Mouse (Mus musculus) heart, embryonic 10.5 days (tissue): ENCODE measurements at regions not wholly inside any gene's neighbourhood (a gene's known extent, or its start where the extent isn't known, plus 50 kb on each side); places are given as distances from the start of the nearest gene placed in this dataset.

Experiments used
- DNase-seq: peaks from one replicate; pipeline ENCODE4 v3.0.0-alpha.2; 2017; ENCODE audit warnings: low spot score
- H3K27ac ChIP-seq: fragments of 300-500 bp; sonication (generic); 2 replicates; pipeline ENCODE4 v1.5.1; 2016; ENCODE audit warnings: mild to moderate bottlenecking
- H3K27me3 ChIP-seq: fragments of 300-500 bp; sonication (generic); 2 replicates; pipeline ENCODE4 v1.6.1; 2016; ENCODE audit warnings: mild to moderate bottlenecking; ENCODE audit not compliant: poor library complexity, insufficient read depth, severe bottlenecking
- H3K36me3 ChIP-seq: fragments of 300-500 bp; sonication (generic); 2 replicates; pipeline ENCODE4 v1.6.1; 2016; ENCODE audit warnings: mild to moderate bottlenecking, moderate library complexity
- H3K4me1 ChIP-seq: fragments of 300-500 bp; sonication (generic); 2 replicates; pipeline ENCODE4 v1.6.1; 2016; ENCODE audit warnings: mild to moderate bottlenecking
- H3K4me3 ChIP-seq: fragments of 300-500 bp; sonication (generic); 2 replicates; pipeline ENCODE4 v1.5.1; 2016; ENCODE audit warnings: mild to moderate bottlenecking, moderate library complexity
- H3K9me3 ChIP-seq: fragments of 300-500 bp; sonication (generic); 2 replicates; pipeline ENCODE4 v1.6.1; 2016; ENCODE audit warnings: mild to moderate bottlenecking, moderate library complexity
- WGBS: fragments of 180-500 bp; shearing (Covaris S2); methylation state at CpG from one replicate; pipeline ENCODE4 v1.1.7; 2016; 5-methylcytosine and 5-hydroxymethylcytosine counted together

DNA sequence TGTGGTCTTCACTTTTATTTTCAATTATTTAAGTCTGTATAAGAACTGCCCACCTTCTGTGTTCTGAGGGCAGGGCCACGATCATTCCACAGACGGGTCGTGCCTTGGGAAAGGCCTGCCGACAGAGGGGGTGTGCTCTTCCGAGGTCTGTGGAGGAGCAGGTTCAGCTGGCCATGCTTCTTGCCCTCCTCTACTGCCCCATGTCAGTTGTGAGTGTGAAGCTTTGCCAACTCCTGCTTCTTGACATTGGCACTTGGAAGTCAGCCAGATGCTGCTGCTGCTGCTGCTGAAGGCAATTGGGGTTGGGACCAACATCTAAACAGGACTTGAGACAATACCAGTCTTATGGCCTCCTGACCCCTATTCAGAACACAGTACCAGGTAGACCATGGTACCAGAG lies 68.6 kb upstream of the Vstm2b start:
- Histone ChIP-seq H3K4me1 (no peaks in the 10 kb centered on the region), H3K9me3 (no peaks in the 10 kb centered on the region), H3K4me3 (no peak overlapping the region), H3K27ac (no peak overlapping the region), H3K27me3 (no peaks in the 10 kb centered on the region), H3K36me3 (no peaks in the 10 kb centered on the region)
- no peak for DNase-seq
- WGBS, result 96% methylated on average over 5 of the region's 5 CpGs

DNA sequence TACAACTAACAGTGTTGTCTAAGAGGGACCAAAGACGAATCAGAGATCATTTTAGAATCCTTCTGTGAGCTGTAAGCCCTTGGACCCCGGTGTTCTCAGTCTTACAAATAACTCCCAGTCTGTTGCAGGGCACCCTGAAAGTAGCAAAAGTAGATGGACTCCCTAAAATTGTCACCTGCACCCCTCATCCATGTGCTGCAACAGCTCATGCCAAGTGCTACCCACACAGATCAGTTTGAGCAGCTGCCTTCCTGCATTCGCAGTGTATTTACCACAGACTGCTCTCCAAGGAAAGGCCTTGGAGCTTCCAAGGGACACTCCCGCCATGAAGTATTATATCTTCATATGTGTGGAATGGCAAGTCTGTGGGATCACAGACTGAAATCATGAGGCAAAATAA lies 66.5 kb upstream of the Vstm2b start:
- no peak overlapping the region for H3K4me3 ChIP-seq
- no peaks in the 10 kb centered on the region for H3K36me3 ChIP-seq
- DNase-seq, result no peak
- 81% methylated on average over 4 of the region's 4 CpGs for WGBS
- no peaks in the 10 kb centered on the region for H3K9me3 ChIP-seq
- no peak overlapping the region for H3K27ac ChIP-seq
- H3K27me3 ChIP-seq, result no peaks in the 10 kb centered on the region
- H3K4me1 ChIP-seq, result no peaks in the 10 kb centered on the region

DNA sequence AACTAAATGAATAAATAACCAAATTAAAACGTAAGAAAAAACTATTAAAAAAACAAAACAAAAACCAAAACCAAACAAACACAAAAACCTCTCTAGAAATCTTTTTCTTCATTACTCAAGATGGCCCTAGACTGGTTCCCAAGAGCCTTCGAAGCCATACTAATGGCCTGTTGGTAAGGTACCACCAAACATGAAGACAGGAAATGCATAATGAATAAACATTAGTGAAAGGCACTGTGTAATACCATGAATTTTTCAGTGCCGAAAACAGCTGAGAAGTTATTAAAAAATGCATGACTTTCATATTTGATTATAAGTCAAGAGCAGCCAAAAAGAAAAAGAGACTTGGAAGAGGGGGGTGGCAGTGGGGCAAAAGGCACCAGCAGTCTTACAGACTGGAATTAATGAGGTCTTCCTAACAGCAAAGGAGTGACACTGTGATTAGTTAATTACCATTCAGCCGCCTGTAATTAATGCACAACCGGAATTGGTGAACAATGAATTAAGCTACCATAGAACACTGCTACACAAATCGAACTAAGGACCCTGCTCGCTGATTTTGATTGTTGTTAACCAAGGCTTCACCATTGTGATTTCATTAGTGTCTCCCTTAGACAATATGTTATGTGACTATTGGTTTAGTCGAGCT lies 55.7 kb upstream of the Vstm2b start:
- DNase-seq, result no peak
- Histone ChIP-seq H3K27ac (no peak overlapping the region), H3K4me3 (no peak overlapping the region), H3K9me3 (no peaks in the 10 kb centered on the region), H3K36me3 (no peaks in the 10 kb centered on the region), H3K4me1 (no peaks in the 10 kb centered on the region), H3K27me3 (no peaks in the 10 kb centered on the region)
- WGBS, result 83% methylated on average over 8 of the region's 8 CpGs

DNA sequence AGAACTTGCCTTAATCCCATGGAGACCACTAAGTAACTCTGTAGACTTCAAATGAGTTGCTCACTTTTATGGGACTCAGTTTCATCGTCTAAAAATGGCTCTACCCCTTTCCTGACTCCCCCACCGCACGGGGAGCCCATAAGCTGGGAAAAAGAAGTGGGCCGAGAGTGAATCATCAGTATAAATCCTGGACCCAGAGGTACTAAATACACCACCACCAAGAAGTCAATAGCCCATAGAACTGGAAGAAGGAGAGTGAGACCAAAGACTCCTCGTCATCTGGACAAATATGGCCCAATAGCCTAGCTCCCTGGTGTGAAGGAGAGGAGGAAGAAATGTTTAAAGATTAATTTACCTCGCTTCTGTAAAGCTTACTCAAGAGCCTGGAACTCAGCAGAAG lies 51.6 kb upstream of the Vstm2b start:
- WGBS, result 72% methylated on average over 6 of the region's 6 CpGs
- no peaks in the 10 kb centered on the region for H3K4me1 ChIP-seq
- no peaks in the 10 kb centered on the region for H3K36me3 ChIP-seq
- H3K27me3 ChIP-seq, result no peaks in the 10 kb centered on the region
- H3K9me3 ChIP-seq, result no peaks in the 10 kb centered on the region
- DNase-seq, result no peak
- H3K27ac ChIP-seq, result no peak overlapping the region
- no peak overlapping the region for H3K4me3 ChIP-seq
